Mouse (Mus musculus) frontal cortex, postnatal 25 days (tissue): ENCODE measurements around the gene Hhat.
A peak's percentile ranks its signal among the peaks of the same experiment; 100 is the strongest.

ENCODE experiments used
- DNase-seq, 2 experiments: peaks; one replicate each; pipeline ENCODE4 v3.0.0; 2022; ENCODE audit warnings: low spot score in 2 of 2

Gene Hhat

DNA sequence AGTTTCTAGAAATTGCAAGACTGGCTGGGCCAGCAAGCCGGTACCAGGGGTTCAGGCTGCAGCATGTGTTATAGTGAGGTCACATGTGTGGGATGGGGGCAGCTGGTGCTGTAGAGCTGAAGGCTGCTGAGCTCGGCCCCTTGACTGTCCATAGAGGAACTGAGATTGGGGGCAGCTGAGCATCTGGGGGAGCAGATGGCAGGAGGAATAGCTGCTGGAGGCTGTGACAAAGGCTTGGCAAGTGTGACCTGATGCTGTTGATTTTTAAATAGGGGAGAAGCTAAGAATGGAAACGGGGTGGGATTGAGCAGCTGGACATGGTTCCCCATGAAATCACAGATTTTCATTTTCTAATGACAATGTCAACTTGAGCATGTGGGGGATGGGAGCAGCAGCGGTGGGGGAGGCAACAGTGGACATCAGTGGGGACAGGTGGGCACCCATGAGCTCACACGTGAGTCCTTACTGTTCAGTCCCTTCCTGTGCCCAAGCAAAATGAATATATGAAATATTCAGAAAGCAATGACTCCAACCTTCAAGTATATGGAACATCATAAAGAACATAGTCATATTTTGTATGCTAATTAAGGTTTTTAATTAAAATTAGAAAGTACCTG, 212.9 kb downstream of the Hhat start:
- no peak for DNase-seq

DNA sequence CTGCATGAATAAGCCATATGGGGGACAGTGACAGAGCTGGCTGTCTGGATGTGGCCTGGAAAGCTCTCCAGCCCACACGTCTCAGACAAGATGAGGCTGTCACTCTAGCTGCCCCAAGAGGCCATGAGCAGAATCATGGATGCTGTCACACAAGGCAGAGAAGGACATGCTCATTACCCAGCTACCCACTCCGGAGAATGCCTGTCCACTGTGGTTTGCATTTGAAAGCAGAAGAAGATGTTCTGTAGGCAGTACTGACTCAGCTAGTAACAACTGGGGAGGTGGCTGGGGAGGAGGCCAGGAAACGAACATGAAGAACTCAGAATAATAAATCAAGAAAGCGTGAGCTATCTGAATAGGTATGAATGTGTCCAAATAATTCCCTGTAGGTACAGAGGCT, 215.5 kb downstream of the Hhat start:
- peak in 1 of 2 experiments; percentile 20 for DNase-seq

DNA sequence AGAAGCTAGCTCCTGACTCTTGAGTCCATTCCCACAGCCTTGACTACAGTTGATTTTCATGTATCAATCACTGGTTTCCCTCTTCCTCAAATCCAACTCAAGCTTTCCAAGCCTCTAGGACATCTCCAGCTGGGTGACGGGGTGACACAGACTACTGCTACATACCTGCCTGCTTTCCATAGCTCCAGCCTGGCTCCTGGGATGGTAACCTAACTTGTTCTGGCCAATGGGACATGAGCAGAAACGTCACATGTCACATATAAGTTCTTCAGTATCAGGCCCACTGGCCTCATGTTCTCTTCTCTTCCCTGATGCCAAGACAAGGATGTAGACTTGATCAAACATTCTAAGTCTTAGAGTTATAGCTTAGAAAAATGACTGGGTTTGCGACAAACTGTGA, 220.5 kb downstream of the Hhat start:
- DNase-seq: no peak

DNA sequence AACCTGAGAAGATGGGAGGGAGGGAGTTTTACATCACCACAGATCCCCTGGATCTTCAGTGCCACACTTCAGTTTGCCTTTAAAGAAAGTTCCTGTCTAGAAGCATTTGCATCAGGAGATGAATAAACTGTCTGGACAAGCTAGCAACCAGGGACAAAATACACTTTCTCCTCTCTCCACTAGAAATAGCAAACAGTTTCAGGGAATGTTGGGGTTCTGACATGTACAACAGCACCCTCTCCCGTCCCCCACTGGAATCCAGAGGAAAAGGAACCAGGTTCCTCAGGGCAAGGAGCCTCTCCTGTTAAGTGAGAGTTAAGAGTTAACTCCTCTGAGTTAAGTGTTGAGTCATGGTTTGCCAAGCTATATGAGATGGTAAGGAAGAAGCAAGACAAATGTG, 224.2 kb downstream of the Hhat start:
- no peak for DNase-seq

GRCm38 (mm10) chr1:192544901-192545300, 226.1 kb downstream of the Hhat start:
- no peak for DNase-seq

- DNase-seq: no peak
Measured at GRCm38 (mm10) chr1:192544091-192544490, 226.9 kb downstream of the Hhat start.

GRCm38 (mm10) chr1:192543686-192544085, 227.3 kb downstream of the Hhat start:
- DNase-seq: no peak

DNA sequence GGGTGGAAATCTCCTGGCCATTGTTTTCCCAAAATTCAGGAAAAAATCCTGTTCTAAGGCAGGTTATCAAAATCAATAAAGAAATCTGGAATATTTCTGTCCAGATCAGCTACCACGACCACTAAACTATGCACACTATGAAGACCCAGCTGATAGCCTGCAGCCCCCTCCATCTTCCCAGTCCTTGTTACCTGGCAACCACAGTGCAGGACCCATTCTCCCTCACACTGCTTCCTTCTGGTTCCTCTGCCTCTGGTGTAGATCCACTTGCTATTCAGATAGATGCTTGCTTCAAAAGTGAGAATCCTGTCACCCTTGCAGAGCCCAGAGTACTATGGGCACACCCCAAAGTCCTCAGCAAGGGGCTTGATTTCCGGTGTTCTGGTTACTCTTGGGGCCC, 228.9 kb downstream of the Hhat start:
- no peak for DNase-seq

GRCm38 (mm10) chr1:192537169-192537568, 233.9 kb downstream of the Hhat start:
- no peak for DNase-seq

GRCm38 (mm10) chr1:192536440-192536839, 234.6 kb downstream of the Hhat start:
- no peak for DNase-seq

DNA sequence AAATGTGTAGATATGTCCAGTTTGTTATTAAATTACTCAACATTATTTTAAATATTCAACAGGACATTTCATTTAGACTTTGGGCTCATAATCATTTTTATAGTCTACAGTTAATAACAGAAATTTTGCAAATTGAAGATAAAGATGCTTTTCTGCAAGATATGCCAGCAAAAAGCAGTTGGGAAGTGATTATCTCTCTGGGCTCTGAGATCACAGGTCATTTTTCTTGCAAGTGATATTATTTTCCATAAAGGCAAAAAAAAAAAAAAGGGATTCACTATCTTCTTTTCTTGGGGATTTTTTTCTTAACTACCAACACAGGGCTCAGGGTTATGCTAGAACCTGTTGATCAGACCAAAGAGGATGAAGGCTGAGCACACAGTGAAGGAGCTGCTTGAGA, 238.0 kb downstream of the Hhat start:
- no peak for DNase-seq

GRCm38 (mm10) chr1:192532212-192532611, 238.8 kb downstream of the Hhat start:
- DNase-seq: no peak

DNA sequence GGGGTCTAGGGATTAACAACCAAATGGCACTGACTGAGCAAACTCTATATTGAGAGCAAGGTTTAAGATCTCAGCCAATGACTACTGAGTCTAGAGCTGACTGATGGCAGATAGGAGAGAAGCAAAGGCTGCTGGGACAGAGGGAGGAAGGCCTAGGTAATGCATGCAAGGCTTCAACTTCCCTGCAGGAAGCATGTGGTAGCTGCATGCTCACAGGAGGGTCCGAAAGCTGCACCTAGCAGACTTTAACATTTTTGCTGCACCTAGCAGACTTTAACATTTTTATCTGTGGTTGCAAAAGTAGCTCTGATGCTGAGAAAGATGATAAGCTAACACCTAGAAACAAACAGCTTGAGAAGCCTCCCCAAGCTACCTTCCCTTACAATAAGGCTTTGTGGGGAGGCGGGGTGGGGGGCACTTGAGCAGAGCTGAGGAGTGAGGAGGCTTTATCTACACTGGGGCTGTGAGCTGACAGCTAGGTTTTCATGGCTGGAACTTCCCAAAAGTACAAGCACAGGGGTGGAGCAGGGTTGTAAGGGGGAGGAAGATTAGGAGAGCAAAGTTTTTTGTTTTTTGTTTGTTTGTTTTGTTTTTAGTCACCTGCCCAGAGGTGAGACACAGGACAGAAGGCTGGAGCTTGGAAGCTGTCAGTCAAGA, 239.4 kb downstream of the Hhat start:
- DNase-seq: no peak

DNA sequence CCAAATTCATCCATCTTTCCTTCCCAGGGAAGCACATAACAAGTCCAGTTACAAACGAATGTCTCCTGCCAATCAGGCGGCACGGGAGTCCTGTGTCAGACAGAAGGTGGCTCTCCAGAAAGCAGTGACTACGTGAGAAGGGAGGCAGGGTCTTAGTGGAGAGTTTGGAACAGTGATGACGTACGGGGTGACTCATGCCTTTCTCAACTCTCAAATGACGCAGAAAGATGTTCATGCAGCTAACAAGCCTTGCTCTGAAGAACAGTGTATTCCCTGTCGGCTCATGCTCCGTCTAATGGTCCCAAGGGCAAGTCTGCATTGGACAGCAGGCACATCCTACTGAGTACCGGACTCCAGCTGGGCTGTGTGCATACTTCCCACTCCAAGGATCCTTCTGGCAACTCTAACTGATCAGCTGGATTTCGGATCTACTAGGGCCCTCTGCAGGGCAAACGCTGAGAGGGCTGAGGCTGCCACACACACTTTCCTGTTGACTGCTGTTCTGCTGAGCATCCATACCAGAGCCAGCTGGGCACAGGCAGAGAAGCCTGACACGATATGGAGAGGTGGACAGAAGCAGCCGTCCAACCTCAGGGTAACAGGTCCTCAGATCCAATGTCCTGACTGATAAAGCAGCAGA, 245.2 kb downstream of the Hhat start:
- DNase-seq: no peak

GRCm38 (mm10) chr1:192522376-192523178, 248.4 kb downstream of the Hhat start:
- DNase-seq: no peak

GRCm38 (mm10) chr1:192520836-192521435, 250.1 kb downstream of the Hhat start:
- DNase-seq: no peak

- DNase-seq: no peak
Measured at GRCm38 (mm10) chr1:192519713-192520112, 251.3 kb downstream of the Hhat start.

DNA sequence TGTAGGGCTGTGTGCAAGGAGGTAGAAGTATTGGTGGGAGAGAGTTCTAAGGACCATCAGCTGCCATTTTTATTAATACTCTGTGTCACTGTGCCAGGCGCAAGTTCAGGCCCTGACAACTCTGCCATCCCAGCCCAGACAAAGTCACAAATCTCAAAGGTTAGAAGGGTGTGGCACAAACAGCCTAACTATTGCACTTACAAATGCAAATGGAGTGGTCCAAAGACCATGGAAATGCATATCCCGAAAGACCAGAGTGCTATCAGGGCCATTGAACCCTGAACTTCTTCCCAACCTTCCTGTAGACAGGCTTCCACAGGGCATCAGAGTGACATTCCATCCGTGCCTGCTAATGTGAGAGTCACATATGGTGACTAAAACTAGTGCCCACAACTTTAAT, 255.7 kb downstream of the Hhat start:
- no peak for DNase-seq

DNA sequence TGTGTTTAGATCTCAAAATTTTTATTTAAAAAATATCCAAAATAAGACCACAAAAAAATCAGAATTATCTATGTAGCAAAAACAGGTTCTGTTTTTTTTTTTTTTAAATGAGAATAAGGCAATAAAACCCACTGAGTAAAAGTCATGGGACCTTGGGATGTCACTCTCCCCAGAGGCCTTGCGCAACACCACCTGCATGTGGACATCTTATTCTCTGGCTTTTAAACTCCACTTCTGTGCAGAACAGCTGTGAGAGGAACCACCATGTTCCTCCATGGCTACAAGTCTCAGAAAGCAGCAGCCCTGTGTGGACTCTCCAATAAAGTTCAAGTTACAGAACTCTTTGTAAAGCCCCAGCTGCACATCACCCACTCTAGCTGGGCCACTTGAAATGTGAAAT, 258.2 kb downstream of the Hhat start:
- DNase-seq: no peak

DNA sequence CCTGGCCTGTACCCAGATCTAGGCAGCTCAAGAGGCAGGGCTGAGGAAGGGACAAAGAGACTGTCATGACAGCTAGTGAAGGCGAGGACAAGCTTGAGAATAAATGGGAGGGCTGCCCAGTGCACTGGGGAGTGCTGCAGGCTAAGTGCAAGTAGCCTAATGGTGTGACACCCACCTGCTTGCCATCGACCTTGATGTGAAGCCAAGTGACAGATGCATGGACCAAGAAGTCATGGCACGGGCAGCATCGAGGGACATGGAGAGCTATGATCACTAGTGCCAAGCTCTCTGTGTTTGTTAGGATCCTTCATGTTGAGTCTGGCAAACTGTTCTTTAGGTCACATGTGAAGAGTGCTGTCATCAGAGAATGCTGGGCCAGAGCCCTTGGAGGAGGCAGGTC, 267.4 kb downstream of the Hhat start:
- DNase-seq: no peak

GRCm38 (mm10) chr1:192502835-192503234, 268.2 kb downstream of the Hhat start:
- DNase-seq: no peak

GRCm38 (mm10) chr1:192502016-192502415, 269.0 kb downstream of the Hhat start:
- DNase-seq: no peak
